24 mouse cellular contexts compared by ENCODE assay signal in the genomic region with DNA sequence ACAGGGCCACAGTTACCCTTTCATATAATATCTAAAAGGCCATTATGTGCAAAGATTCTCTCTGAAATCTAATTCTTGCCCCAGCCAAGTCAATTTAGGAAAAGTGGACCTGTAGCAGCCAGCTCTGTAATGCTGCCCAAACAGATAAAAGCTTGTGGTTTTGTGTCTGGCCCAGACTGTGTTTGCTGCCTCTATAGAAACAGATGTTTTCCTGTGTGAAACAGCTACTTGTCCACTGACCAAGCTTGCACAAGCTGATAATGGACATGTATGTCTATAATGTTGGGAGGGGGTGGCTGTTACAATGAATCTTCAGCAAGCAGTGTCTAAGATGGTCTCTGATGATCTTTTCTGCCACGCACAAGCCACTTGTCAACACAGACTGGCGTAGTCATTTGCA.
DNase-seq lines count a peak whose midpoint lies in the region; ATAC-seq and TF ChIP-seq lines count a peak whose summit lies in the region.
"Had no signal": no experiment of that assay in that cellular context is flagged by ENCODE, and none has a peak within 500 bp of the region (broad histone marks: within the 10 kb centered on the region; RNA-seq: fewer than 3 reads in every experiment).

No protein-coding gene starts in this region.

- no peaks in the 10 kb centered on the region for H3K79me2 ChIP-seq in myocyte (ENCODE audit: control insufficient read depth, insufficient read depth)

- H3K4me3 ChIP-seq in lung, embryonic 14.5 days (ENCODE audit: low read depth, low read length): no peak overlapping the region
- H3K4me3 ChIP-seq in myocyte: no peak overlapping the region
- no peak overlapping the region for H3K4me3 ChIP-seq in hindbrain, postnatal 0 days (ENCODE audit: low read length)
- H3K4me3 ChIP-seq: embryonic facial prominence, embryonic 12.5 days; embryonic facial prominence, embryonic 15.5 days; erythroblast, embryonic 14.5 days; forebrain, embryonic 13.5 days; gastrocnemius, adult 2 months; hindbrain, embryonic 12.5 days; hindbrain, embryonic 15.5 days had no signal

- H3K4me2 ChIP-seq in lung, embryonic 14.5 days: no peak overlapping the region
- peak overlapping the region; percentile 64 for H3K4me2 ChIP-seq in myocyte (ENCODE audit: low read depth)
- H3K4me2 ChIP-seq in hindbrain, postnatal 0 days (ENCODE audit: low read depth, low read length): no peak overlapping the region
- H3K4me2 ChIP-seq: embryonic facial prominence, embryonic 12.5 days; embryonic facial prominence, embryonic 15.5 days; forebrain, embryonic 13.5 days; heart, embryonic 11.5 days; hindbrain, embryonic 12.5 days; hindbrain, embryonic 15.5 days had no signal

- peak; percentile 65 for DNase-seq in lung, embryonic 14.5 days
- no peak for DNase-seq in lung, postnatal 25 days (ENCODE audit: low spot score)
- peak; percentile 52 for DNase-seq in 3T3-L1 (ENCODE audit: low read depth, low spot score)
- peak; percentile 44 for DNase-seq in Muller cell, postnatal 12 days (ENCODE audit: inconsistent ontology term)
- no peak for DNase-seq in hindbrain, postnatal 0 days (ENCODE audit: low spot score)
- DNase-seq in left cerebral cortex, postnatal 36 days (ENCODE audit: low spot score in 2 of 2): no peak
- DNase-seq: adrenal gland, adult 2 months; adrenal gland, postnatal 14 days; cerebellum, adult 11 months; cerebellum, adult 2 months; cerebellum, adult 9-11 months; cerebellum, postnatal 25 days; gastrocnemius, adult 2 months; gastrocnemius, postnatal 14 days; heart, adult 11 months had no signal

- H3K9me3 ChIP-seq in lung, embryonic 14.5 days (ENCODE audit: low read depth, low read length): no peaks in the 10 kb centered on the region
- H3K9me3 ChIP-seq in hindbrain, postnatal 0 days (ENCODE audit: low read length): no peaks in the 10 kb centered on the region
- H3K9me3 ChIP-seq: embryonic facial prominence, embryonic 12.5 days; embryonic facial prominence, embryonic 15.5 days; forebrain, embryonic 13.5 days; hindbrain, embryonic 12.5 days; hindbrain, embryonic 15.5 days had no signal

- intact Hi-C loops in left cerebral cortex, postnatal 36 days (cut with DNase I): loop anchor here (10.0 kb wide), 1 partner anchor 609 kb away; no protein-coding TSS in a partner anchor

- TF ChIP-seq POLR2A in myocyte (IDR thresholded peaks at IDR 0.05; ENCODE audit: insufficient read length, low read depth): no peak

- no peak overlapping the region for H3K27ac ChIP-seq in lung, embryonic 14.5 days (ENCODE audit: low read depth)
- no peak overlapping the region for H3K27ac ChIP-seq in hindbrain, postnatal 0 days
- H3K27ac ChIP-seq: embryonic facial prominence, embryonic 12.5 days; embryonic facial prominence, embryonic 15.5 days; forebrain, embryonic 13.5 days; gastrocnemius, adult 2 months; hindbrain, embryonic 12.5 days; hindbrain, embryonic 15.5 days had no signal

- TF ChIP-seq CTCF in lung, embryonic 14.5 days (IDR thresholded peaks at IDR 0.05; ENCODE audit: low read depth): no peak
- no peak for TF ChIP-seq CTCF in hindbrain, postnatal 0 days (IDR thresholded peaks at IDR 0.05; ENCODE audit: low read depth)

- H3ac ChIP-seq in myocyte (ENCODE audit: control insufficient read depth, insufficient read length): no peak overlapping the region

- no peaks in the 10 kb centered on the region for H3K36me3 ChIP-seq in lung, embryonic 14.5 days (ENCODE audit: insufficient read depth)
- no peaks in the 10 kb centered on the region for H3K36me3 ChIP-seq in myocyte (ENCODE audit: control insufficient read depth, insufficient read depth)
- no peaks in the 10 kb centered on the region for H3K36me3 ChIP-seq in hindbrain, postnatal 0 days (ENCODE audit: insufficient read depth, low read length)
- H3K36me3 ChIP-seq: embryonic facial prominence, embryonic 12.5 days; embryonic facial prominence, embryonic 15.5 days; hindbrain, embryonic 12.5 days; hindbrain, embryonic 15.5 days had no signal

- H3K4me1 ChIP-seq in lung, embryonic 14.5 days (ENCODE audit: insufficient read depth): no peaks in the 10 kb centered on the region
- no peaks in the 10 kb centered on the region for H3K4me1 ChIP-seq in hindbrain, postnatal 0 days (ENCODE audit: insufficient read depth, low read length)
- H3K4me1 ChIP-seq: embryonic facial prominence, embryonic 12.5 days; embryonic facial prominence, embryonic 15.5 days; forebrain, embryonic 13.5 days; hindbrain, embryonic 12.5 days; hindbrain, embryonic 15.5 days had no signal

- WGBS in lung, embryonic 14.5 days: 69% methylated on average over 2 of the region's 2 CpGs
- WGBS in hindbrain, postnatal 0 days: 75% methylated on average over 2 of the region's 2 CpGs

- no peaks in the 10 kb centered on the region for H3K27me3 ChIP-seq in lung, embryonic 14.5 days (ENCODE audit: insufficient read depth, low read length)
- no peaks in the 10 kb centered on the region for H3K27me3 ChIP-seq in myocyte (ENCODE audit: control insufficient read depth, insufficient read depth, insufficient read length)
- H3K27me3 ChIP-seq in hindbrain, postnatal 0 days (ENCODE audit: insufficient read depth, low read length): no peaks in the 10 kb centered on the region
- H3K27me3 ChIP-seq: embryonic facial prominence, embryonic 15.5 days; forebrain, embryonic 13.5 days; hindbrain, embryonic 12.5 days; hindbrain, embryonic 15.5 days had no signal

- ATAC-seq in lung, embryonic 14.5 days (ENCODE audit: insufficient read depth): peak; percentile 62
- no peak for ATAC-seq in hindbrain, postnatal 0 days
- ATAC-seq: forebrain, embryonic 13.5 days; forebrain, embryonic 16.5 days had no signal

- no peak overlapping the region for H3K9ac ChIP-seq in lung, embryonic 14.5 days
- H3K9ac ChIP-seq in hindbrain, postnatal 0 days (replicated peaks; ENCODE audit: low read length): no peak overlapping the region
- H3K9ac ChIP-seq: embryonic facial prominence, embryonic 12.5 days; embryonic facial prominence, embryonic 15.5 days; forebrain, embryonic 13.5 days; hindbrain, embryonic 12.5 days; hindbrain, embryonic 15.5 days had no signal

TF ChIP-seq in myocyte, 11 proteins besides CTCF, POLR2A, EP300 and RAD21:
- no peak for TF ChIP-seq MAX (IDR thresholded peaks at IDR 0.05; ENCODE audit: low read depth)
- TF ChIP-seq MYOD1 (IDR thresholded peaks at IDR 0.05; ENCODE audit: control insufficient read depth in 1 of 3, insufficient read length in 2 of 3, low read depth in 2 of 3): peak in 1 of 3 experiments; percentile 11
- peak; percentile 59; the same call in 1 of the 2 replicates for TF ChIP-seq CEBPB (IDR thresholded peaks at IDR 0.05; ENCODE audit: insufficient read depth, poor library complexity, severe bottlenecking)
- TF ChIP-seq REST (IDR thresholded peaks at IDR 0.05; ENCODE audit: insufficient read depth, insufficient read length): no peak
- no peak for TF ChIP-seq MYOG (IDR thresholded peaks at IDR 0.05; ENCODE audit: control insufficient read depth in 1 of 3, insufficient read depth in 1 of 3, insufficient read length in 2 of 3, low read depth in 2 of 3)
- no peak for TF ChIP-seq SRF (IDR thresholded peaks at IDR 0.05; ENCODE audit: control insufficient read depth, insufficient read length, low read depth)
- no peak for TF ChIP-seq POLR2AphosphoS2 (IDR thresholded peaks at IDR 0.05; ENCODE audit: insufficient read length, low read depth)
- peak; percentile 36 for TF ChIP-seq TCF12 (IDR thresholded peaks at IDR 0.05; ENCODE audit: insufficient read depth, poor library complexity, severe bottlenecking)

Comparison
In these comparisons a context has a peak if more than half of its experiments do, and no peak if none do; other contexts are left out.
1. DNase-seq: peak in lung, embryonic 14.5 days (single experiment), 3T3-L1 (single experiment) and Muller cell, postnatal 12 days (single experiment); none in lung, postnatal 25 days (single experiment), hindbrain, postnatal 0 days (single experiment) and left cerebral cortex, postnatal 36 days (0 of 2).